Mouse (Mus musculus): ENCODE measurements around the gene Olfr1418.

- TF ChIP-seq CTCF (IDR thresholded peaks at IDR 0.05; ENCODE audit: low read depth) (no peak), EP300 (IDR thresholded peaks at IDR 0.05; ENCODE audit: low read depth) (no peak)
These were observed 14.1 kb upstream of the Olfr1418 start, which contains the start of gene Olfr1419 for GRCm38 (mm10) chr19:11875006-11875405.

Data from liver, embryonic 14.5 days (tissue).